Mouse (Mus musculus) thymus, adult 2 months (tissue): ENCODE results near the gene Cdk5rap2. TPM values are rescaled to one million over a fixed set of nuclear protein-coding genes. Genes with fewer than 3 reads are reported as not detected.

Experiments used
- DNase-seq: peaks from one replicate; pipeline ENCODE4 v3.0.0; 2021
- H3K27ac ChIP-seq: fragments of 200-500 bp; 2 replicates; pipeline ENCODE4 v1.5.1; 2012; ENCODE audit warnings: low read length, control low read depth; ENCODE audit not compliant: control insufficient read depth, insufficient read depth
- H3K27me3 ChIP-seq: fragments of 200-500 bp; 2 replicates; pipeline ENCODE4 v1.6.1; 2012; ENCODE audit warnings: mild to moderate bottlenecking, low read length, moderate library complexity, mixed read lengths; ENCODE audit not compliant: control insufficient read depth, insufficient read depth
- H3K36me3 ChIP-seq: fragments of 200-500 bp; 2 replicates; pipeline ENCODE4 v1.6.1; 2012; ENCODE audit warnings: mild to moderate bottlenecking, low read length, moderate library complexity; ENCODE audit not compliant: control insufficient read depth, insufficient read depth
- H3K4me1 ChIP-seq: fragments of 200-500 bp; replicated peaks from 2 replicates; pipeline ENCODE4 v1.6.1; 2012; ENCODE audit warnings: low read length; ENCODE audit not compliant: control insufficient read depth, insufficient read depth
- H3K4me3 ChIP-seq: fragments of 200-500 bp; 2 replicates; pipeline ENCODE4 v1.5.1; 2012; ENCODE audit warnings: mild to moderate bottlenecking, low read length, control low read depth, moderate library complexity; ENCODE audit not compliant: control insufficient read depth, insufficient read depth
- CTCF ChIP-seq: fragments of 200-500 bp; IDR thresholded peaks from 2 replicates; pipeline ENCODE4 v1.5.1; 2012; ENCODE audit warnings: mild to moderate bottlenecking, control low read depth, low read length, moderate library complexity, borderline replicate concordance; ENCODE audit not compliant: control insufficient read depth, poor library complexity, insufficient read depth; ENCODE audit errors: extremely low read depth
- POLR2A ChIP-seq: fragments of 200-500 bp; IDR thresholded peaks from 2 replicates; pipeline ENCODE4 v1.6.1; 2012; ENCODE audit warnings: mild to moderate bottlenecking, low read length, control low read depth, moderate library complexity; ENCODE audit not compliant: control insufficient read depth, poor library complexity, insufficient read depth; ENCODE audit errors: extremely low read depth
- WGBS: fragments of 180-500 bp; shearing (Covaris S2); methylation state at CpG from one replicate; pipeline ENCODE4 v1.1.7; 2018; 5-methylcytosine and 5-hydroxymethylcytosine counted together
- polyA plus RNA-seq: library from polyadenylated mRNA; depleted of rRNA; stranded (reverse); fragments of >200 nt; gene quantifications from 2 replicates; pipeline ENCODE4 v1.2.3, GENCODE M21; 2012

Gene Cdk5rap2
- polyA plus RNA-seq, 1 experiment: 13.3 TPM

GRCm38 (mm10) chr4:70332981-70333380, 77.3 kb downstream of the Cdk5rap2 start:
- Histone ChIP-seq H3K27ac (no peak overlapping the region), H3K4me3 (no peak overlapping the region), H3K4me1 (peaks cover 21% of the 10 kb centered on the region), H3K27me3 (no peaks in the 10 kb centered on the region), H3K36me3 (0 out of 2 replicates have a peak, but pooled peaks cover 4% of the 10 kb centered on the region)
- TF ChIP-seq POLR2A (no peak), CTCF (no peak)
- DNase-seq: no peak
- 95% methylated on average over 6 of the region's 6 CpGs for WGBS

GRCm38 (mm10) chr4:70332576-70332975, 77.7 kb downstream of the Cdk5rap2 start:
- H3K36me3 ChIP-seq: 0 out of 2 replicates have a peak, but pooled peaks cover 4% of the 10 kb centered on the region
- H3K27ac ChIP-seq: no peak overlapping the region
- H3K4me1 ChIP-seq: peaks cover 24% of the 10 kb centered on the region
- no peaks in the 10 kb centered on the region for H3K27me3 ChIP-seq
- no peak overlapping the region for H3K4me3 ChIP-seq
- TF ChIP-seq CTCF (no peak), POLR2A (no peak)
- no peak for DNase-seq
- 90% methylated on average over 7 of the region's 7 CpGs for WGBS

- 7% methylated on average over 6 of the region's 6 CpGs for WGBS
Observed at GRCm38 (mm10) chr4:70331181-70331580, 79.1 kb downstream of the Cdk5rap2 start.

GRCm38 (mm10) chr4:70328033-70328432, 82.2 kb downstream of the Cdk5rap2 start:
- H3K4me1 ChIP-seq: peaks cover 23% of the 10 kb centered on the region

More at GRCm38 (mm10) chr4:70331181-70331580, 79.1 kb downstream of the Cdk5rap2 start:
- Histone ChIP-seq H3K27me3 (no peaks in the 10 kb centered on the region), H3K4me3 (no peak overlapping the region), H3K36me3 (no peaks in the 10 kb centered on the region), H3K4me1 (peaks cover 24% of the 10 kb centered on the region), H3K27ac (peak overlapping the region; percentile 78)
- DNase-seq: peak; percentile 23
- TF ChIP-seq CTCF (no peak), POLR2A (no peak)

GRCm38 (mm10) chr4:70327436-70327835, 82.8 kb downstream of the Cdk5rap2 start:
- H3K36me3 ChIP-seq: no peaks in the 10 kb centered on the region
- WGBS: 73% methylated on average over 1 of the region's 1 CpGs
- TF ChIP-seq POLR2A: no peak
- TF ChIP-seq CTCF: no peak
- H3K27me3 ChIP-seq: no peaks in the 10 kb centered on the region
- DNase-seq: no peak
- H3K27ac ChIP-seq: no peak overlapping the region
- H3K4me3 ChIP-seq: no peak overlapping the region
- peaks cover 18% of the 10 kb centered on the region for H3K4me1 ChIP-seq

More at GRCm38 (mm10) chr4:70328033-70328432, 82.2 kb downstream of the Cdk5rap2 start:
- no peaks in the 10 kb centered on the region for H3K36me3 ChIP-seq
- H3K27ac ChIP-seq: no peak overlapping the region
- TF ChIP-seq POLR2A (no peak), CTCF (no peak)
- H3K4me3 ChIP-seq: no peak overlapping the region
- no peak for DNase-seq
- H3K27me3 ChIP-seq: no peaks in the 10 kb centered on the region
- WGBS: 65% methylated on average over 9 of the region's 9 CpGs

GRCm38 (mm10) chr4:70321586-70321985, 88.7 kb downstream of the Cdk5rap2 start:
- 95% methylated on average over 1 of the region's 1 CpGs for WGBS
- TF ChIP-seq POLR2A: no peak
- TF ChIP-seq CTCF: no peak
- Histone ChIP-seq H3K4me1 (no peaks in the 10 kb centered on the region), H3K27me3 (no peaks in the 10 kb centered on the region), H3K36me3 (no peaks in the 10 kb centered on the region), H3K27ac (no peak overlapping the region), H3K4me3 (no peak overlapping the region)
- no peak for DNase-seq

GRCm38 (mm10) chr4:70312170-70312569, 98.1 kb downstream of the Cdk5rap2 start:
- no peak for DNase-seq
- 99% methylated on average over 4 of the region's 4 CpGs for WGBS
- H3K4me3 ChIP-seq: no peak overlapping the region

More at GRCm38 (mm10) chr4:70312170-70312569, 98.1 kb downstream of the Cdk5rap2 start:
- Histone ChIP-seq H3K36me3 (no peaks in the 10 kb centered on the region), H3K27me3 (no peaks in the 10 kb centered on the region), H3K27ac (no peak overlapping the region), H3K4me1 (no peaks in the 10 kb centered on the region; the same call in 1 of the 2 replicates)
- TF ChIP-seq CTCF (no peak), POLR2A (no peak)
